Mouse (Mus musculus) heart, embryonic 11.5 days (tissue): ENCODE results near the gene Gm20708. TPM values are rescaled to one million over a fixed set of nuclear protein-coding genes. Genes with fewer than 3 reads are reported as not detected.

Source experiments
- ATAC-seq: fragments of 200-750 bp; cut with Nextera tagmentation; replicated peaks from 2 replicates; pipeline ENCODE4 v1.8.0; 2017; ENCODE audit warnings: moderate library complexity; ENCODE audit not compliant: insufficient number of reproducible peaks, low FRiP score, low TSS enrichment
- H3K27ac ChIP-seq: fragments of 300-500 bp; sonication (generic); 2 replicates; pipeline ENCODE4 v1.5.1; 2014; ENCODE audit warnings: mild to moderate bottlenecking, low read depth, low read length
- H3K27me3 ChIP-seq: fragments of 300-500 bp; sonication (generic); 2 replicates; pipeline ENCODE4 v1.6.1; 2014; ENCODE audit warnings: mild to moderate bottlenecking, low read length, mixed read lengths; ENCODE audit not compliant: control insufficient read depth, insufficient read depth
- H3K36me3 ChIP-seq: fragments of 300-500 bp; sonication (generic); 2 replicates; pipeline ENCODE4 v1.6.1; 2014; ENCODE audit warnings: mild to moderate bottlenecking, low read length, moderate library complexity, mixed read lengths; ENCODE audit not compliant: control insufficient read depth, insufficient read depth
- H3K4me1 ChIP-seq: fragments of 300-500 bp; sonication (generic); 2 replicates; pipeline ENCODE4 v1.6.1; 2014; ENCODE audit warnings: low read length; ENCODE audit not compliant: control insufficient read depth, insufficient read depth
- H3K4me2 ChIP-seq: fragments of 300-500 bp; sonication (generic); 2 replicates; pipeline ENCODE4 v1.6.1; 2014; ENCODE audit warnings: mild to moderate bottlenecking, moderate library complexity
- H3K4me3 ChIP-seq: fragments of 300-500 bp; sonication (generic); 2 replicates; pipeline ENCODE4 v1.5.1; 2014; ENCODE audit warnings: low read depth, low read length
- H3K9ac ChIP-seq: fragments of 300-500 bp; sonication (generic); 2 replicates; pipeline ENCODE4 v1.6.1; 2014; ENCODE audit warnings: mild to moderate bottlenecking, low read depth, low read length, moderate library complexity
- H3K9me3 ChIP-seq: fragments of 300-500 bp; sonication (generic); replicated peaks from 2 replicates; pipeline ENCODE4 v1.6.1; 2016; ENCODE audit warnings: low read length; ENCODE audit not compliant: control insufficient read depth
- WGBS: fragments of 180-500 bp; shearing (Covaris S2); extraction: QIAGEN DNeasy Blood & Tissue Kit; methylation state at CpG from one replicate; pipeline ENCODE4 v1.1.7; 2014; ENCODE audit not compliant: insufficient replicate concordance; 5-methylcytosine and 5-hydroxymethylcytosine counted together
- polyA plus RNA-seq: library from polyadenylated mRNA; unstranded; fragments of >200 nt; fragmentation: Nextera tagmentation; extraction: Ambion mirVana; gene quantifications from 2 replicates; pipeline ENCODE4 v1.2.1, GENCODE M21; 2014

The Gm20708 gene
- polyA plus RNA-seq, 1 experiment from 2014 or later: 0.62 TPM

DNA sequence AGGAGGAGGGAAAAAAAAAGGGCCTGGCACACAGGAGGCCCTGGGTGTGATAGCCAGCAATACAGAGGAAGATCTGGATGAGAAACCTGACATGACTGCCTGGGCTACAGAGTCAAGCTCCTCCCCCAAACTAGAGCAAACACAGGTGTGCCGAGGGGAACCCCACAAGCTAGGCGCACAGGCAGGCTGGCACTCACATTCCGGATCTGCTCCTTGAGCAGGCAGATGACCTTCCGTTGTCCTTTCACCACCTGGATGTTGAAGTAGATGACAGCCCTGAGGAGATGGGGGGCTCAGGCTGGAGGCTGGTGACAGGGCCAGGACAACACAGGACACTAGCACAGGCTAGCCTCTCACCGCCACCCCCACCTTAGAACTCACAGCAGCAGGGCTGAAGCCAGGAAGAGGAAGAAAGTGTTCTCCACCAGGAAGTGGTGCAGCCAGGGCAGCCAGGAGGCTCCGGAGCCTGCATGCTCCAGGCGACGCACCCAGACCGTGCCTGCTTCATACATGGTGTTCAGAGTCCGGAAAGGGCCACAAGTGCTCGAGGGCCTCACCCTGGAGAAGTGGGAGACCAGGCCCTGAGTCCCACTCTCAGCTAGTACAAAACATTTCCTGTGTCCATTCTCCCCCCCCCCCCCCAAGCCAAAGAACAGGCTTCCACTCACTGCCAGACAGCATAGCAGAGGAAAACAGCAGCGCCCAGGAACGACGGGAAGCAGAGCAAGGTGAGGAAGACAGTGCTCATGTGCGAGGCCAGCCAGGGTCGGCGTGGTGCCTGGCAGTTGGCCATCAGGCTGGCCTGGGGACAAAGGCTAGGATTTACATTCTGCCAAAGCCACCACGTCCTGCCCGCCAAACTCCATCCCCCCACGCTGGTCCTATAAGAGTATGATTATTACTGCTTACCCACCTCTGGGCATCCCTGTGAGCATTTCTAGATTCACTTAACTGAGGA, 40.5 kb upstream of the Gm20708 start:
- WGBS: 84% methylated on average over 20 of the region's 20 CpGs
- Histone ChIP-seq H3K4me1 (peaks cover 5% of the 10 kb centered on the region; the same call in 1 of the 2 replicates), H3K9me3 (no peaks in the 10 kb centered on the region), H3K36me3 (peaks cover 24% of the 10 kb centered on the region), H3K9ac (no peak overlapping the region), H3K27ac (no peak overlapping the region), H3K4me2 (no peak overlapping the region), H3K4me3 (no peak overlapping the region), H3K27me3 (no peaks in the 10 kb centered on the region)
- ATAC-seq: no peak

DNA sequence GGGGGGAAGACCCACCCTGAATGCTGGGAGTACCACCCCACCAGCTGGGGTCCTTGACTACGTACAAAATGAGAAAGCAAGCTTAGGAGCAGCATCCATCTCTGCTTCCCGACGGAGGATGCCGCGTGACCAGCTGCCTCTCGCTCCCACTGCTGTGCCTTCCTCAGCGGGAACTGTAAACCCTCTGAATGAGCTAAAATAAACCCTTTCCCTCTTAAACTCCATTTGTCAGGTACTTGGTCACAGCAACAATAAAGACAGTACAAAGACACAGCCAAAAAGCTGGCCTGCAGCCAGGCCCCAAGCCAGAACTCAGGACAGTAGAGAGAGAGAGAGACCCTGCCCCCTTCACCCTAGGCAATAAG, 39.8 kb upstream of the Gm20708 start:
- H3K4me1 ChIP-seq: peaks cover 5% of the 10 kb centered on the region; the same call in 1 of the 2 replicates
- no peak overlapping the region for H3K4me2 ChIP-seq
- 90% methylated on average over 7 of the region's 7 CpGs for WGBS
- H3K9ac ChIP-seq: no peak overlapping the region
- H3K27ac ChIP-seq: no peak overlapping the region
- no peaks in the 10 kb centered on the region for H3K27me3 ChIP-seq
- H3K36me3 ChIP-seq: peaks cover 23% of the 10 kb centered on the region
- H3K9me3 ChIP-seq: no peaks in the 10 kb centered on the region
- ATAC-seq: no peak
- H3K4me3 ChIP-seq: no peak overlapping the region

DNA sequence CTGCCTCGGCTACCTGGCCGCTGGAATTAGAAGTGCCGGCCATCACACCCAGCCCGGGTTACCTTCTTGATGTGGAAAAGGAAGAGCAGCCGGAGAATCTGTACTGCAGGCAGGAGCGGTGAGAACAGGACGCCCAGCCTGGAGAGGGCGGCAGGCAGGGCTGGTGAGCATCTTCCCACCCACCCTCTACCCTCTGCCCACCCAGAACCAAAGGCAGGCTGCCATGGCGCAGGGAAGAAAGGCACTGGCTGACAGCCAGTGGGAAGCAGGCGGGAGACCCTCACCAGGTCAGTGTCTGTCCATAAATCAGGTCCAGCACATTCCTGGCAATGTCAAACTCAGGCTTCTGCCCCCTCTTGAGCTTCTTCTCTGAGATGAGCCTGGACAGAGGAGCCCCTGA, 39.1 kb upstream of the Gm20708 start:
- H3K27ac ChIP-seq: no peak overlapping the region
- H3K27me3 ChIP-seq: no peaks in the 10 kb centered on the region
- no peak for ATAC-seq
- no peak overlapping the region for H3K4me3 ChIP-seq
- WGBS: 91% methylated on average over 10 of the region's 10 CpGs
- H3K9ac ChIP-seq: no peak overlapping the region
- H3K36me3 ChIP-seq: peaks cover 19% of the 10 kb centered on the region
- H3K9me3 ChIP-seq: no peaks in the 10 kb centered on the region
- H3K4me1 ChIP-seq: peaks cover 5% of the 10 kb centered on the region; the same call in 1 of the 2 replicates
- no peak overlapping the region for H3K4me2 ChIP-seq

DNA sequence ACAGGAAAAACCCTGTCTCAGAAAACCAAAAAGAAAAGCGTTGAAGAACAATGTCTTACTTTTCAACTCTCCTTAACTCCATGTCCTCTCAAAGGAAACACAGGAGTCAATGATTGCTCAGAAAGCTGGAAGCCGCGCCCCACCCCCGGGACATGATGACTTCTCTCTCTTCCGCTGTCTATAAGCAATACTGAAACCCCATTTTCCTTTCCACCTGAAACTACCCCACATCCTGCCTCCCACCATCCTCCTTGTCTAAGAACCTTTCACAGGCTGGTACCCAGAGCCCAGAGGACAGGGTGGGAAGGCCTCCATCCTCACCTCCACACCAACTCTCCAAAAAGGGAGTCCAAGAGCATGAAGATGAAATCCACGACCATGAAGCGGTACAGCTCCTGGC, 37.1 kb upstream of the Gm20708 start:
- H3K9me3 ChIP-seq: no peaks in the 10 kb centered on the region
- H3K36me3 ChIP-seq: peaks cover 25% of the 10 kb centered on the region
- WGBS: 91% methylated on average over 7 of the region's 7 CpGs
- H3K9ac ChIP-seq: no peak overlapping the region
- no peak overlapping the region for H3K4me3 ChIP-seq
- no peak overlapping the region for H3K27ac ChIP-seq
- no peaks in the 10 kb centered on the region for H3K4me1 ChIP-seq
- no peak overlapping the region for H3K4me2 ChIP-seq
- H3K27me3 ChIP-seq: no peaks in the 10 kb centered on the region
- no peak for ATAC-seq

DNA sequence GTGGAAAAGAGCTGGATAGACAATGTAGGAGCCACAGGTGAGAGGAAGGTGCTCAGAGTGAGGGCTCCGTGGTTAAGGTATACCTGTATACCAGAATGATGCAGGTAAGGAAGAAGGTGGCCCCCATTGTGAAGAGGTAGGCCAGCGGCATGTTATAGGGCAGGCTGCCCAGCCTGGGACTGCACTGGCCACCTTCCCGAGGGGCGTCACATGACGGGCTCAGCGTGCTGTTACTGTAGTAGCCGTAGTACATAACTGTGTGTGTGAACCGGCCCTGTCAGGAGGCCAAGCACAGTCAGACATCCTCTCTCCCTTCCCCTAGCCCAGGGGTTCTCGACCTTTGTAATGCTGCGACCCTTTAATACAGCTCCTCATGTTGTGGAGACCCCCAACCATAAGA, 34.5 kb upstream of the Gm20708 start:
- Histone ChIP-seq H3K4me3 (no peak overlapping the region), H3K9me3 (no peaks in the 10 kb centered on the region), H3K27ac (no peak overlapping the region), H3K4me2 (no peak overlapping the region), H3K9ac (no peak overlapping the region), H3K36me3 (peaks cover 25% of the 10 kb centered on the region), H3K27me3 (no peaks in the 10 kb centered on the region), H3K4me1 (peaks cover 14% of the 10 kb centered on the region)
- 91% methylated on average over 10 of the region's 10 CpGs for WGBS
- no peak for ATAC-seq

DNA sequence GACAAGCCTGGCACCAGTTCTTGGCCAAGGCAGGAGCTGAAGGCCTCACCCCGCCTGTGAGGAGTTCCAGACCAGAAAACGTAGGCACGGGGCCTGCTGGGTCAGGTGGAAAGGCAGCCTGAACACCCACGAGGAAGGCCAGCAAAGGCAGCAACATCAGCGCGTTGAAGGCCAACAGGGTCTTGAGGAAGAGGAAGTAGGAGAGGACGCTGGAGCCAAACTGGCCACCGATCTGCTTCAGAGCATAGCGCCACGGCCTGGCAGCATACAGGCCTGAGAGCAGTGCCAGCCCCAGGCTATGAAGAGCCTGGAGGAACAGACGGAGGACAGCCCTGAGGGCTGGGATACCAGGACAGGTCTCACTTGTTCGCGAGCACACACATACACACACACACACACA, 33.9 kb upstream of the Gm20708 start:
- H3K27ac ChIP-seq: no peak overlapping the region
- WGBS: 87% methylated on average over 13 of the region's 13 CpGs
- no peak for ATAC-seq
- H3K36me3 ChIP-seq: peaks cover 25% of the 10 kb centered on the region
- no peak overlapping the region for H3K9ac ChIP-seq
- no peak overlapping the region for H3K4me2 ChIP-seq
- H3K4me1 ChIP-seq: peaks cover 18% of the 10 kb centered on the region
- no peaks in the 10 kb centered on the region for H3K9me3 ChIP-seq
- H3K4me3 ChIP-seq: no peak overlapping the region
- no peaks in the 10 kb centered on the region for H3K27me3 ChIP-seq

DNA sequence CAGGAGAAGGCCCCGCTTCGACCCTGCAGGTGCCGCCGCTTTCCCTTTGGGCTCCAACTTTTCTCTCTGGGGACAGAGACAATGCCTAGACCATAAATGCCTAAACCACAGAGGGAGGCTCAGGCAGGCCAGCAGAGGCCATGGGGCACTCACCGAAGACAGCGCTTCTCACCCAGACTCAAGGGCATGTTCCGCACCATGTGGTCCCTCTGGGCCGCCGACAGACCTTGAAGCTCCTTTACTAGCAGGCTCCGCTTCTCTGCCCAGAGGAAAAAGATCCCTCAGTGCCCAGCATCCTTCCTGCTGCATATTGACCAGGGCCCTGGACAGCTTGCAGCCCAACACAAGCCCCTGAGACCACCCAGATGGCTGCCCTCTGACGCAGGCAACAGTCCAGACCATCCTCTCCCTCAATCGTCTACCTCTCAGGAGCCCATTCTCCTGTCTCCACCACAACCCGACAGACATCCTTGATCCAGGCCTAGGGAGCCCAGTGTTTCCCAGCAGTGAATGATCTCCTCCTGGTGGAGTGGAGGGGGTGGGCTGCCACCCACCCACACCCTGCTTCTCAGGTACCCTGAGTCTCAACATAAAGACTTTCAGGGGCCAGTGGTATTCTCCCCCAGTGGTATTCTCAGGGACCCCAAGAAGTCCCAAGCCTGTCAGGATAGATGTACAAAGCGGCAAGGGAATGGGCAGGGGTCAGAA, 33.2 kb upstream of the Gm20708 start:
- no peaks in the 10 kb centered on the region for H3K27me3 ChIP-seq
- peaks cover 22% of the 10 kb centered on the region for H3K36me3 ChIP-seq
- no peak overlapping the region for H3K27ac ChIP-seq
- no peak overlapping the region for H3K9ac ChIP-seq
- H3K4me1 ChIP-seq: peaks cover 25% of the 10 kb centered on the region
- 92% methylated on average over 14 of the region's 14 CpGs for WGBS
- no peaks in the 10 kb centered on the region for H3K9me3 ChIP-seq
- no peak overlapping the region for H3K4me3 ChIP-seq
- ATAC-seq: no peak
- H3K4me2 ChIP-seq: no peak overlapping the region

DNA sequence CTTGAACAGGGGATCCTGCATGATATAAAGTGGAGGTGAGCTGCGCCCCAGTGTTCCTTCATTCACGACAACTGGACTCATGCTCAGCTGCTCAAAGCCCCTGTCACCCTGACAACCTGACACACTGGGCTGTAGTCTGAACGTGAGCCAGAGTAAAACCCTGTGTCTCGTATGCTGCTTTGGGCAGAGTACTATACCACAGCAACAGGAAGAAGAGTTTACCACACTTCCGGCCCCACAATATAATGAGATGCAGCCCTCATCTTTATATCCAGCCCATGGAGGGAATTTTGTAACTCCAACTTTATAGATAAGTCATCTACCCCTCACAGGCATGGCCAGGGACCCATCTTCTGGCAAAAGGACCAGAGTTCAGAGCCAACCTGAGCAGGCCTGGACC, 32.4 kb upstream of the Gm20708 start:
- H3K4me1 ChIP-seq: peaks cover 34% of the 10 kb centered on the region
- no peak overlapping the region for H3K4me2 ChIP-seq
- no peak overlapping the region for H3K4me3 ChIP-seq
- 94% methylated on average over 5 of the region's 5 CpGs for WGBS
- H3K36me3 ChIP-seq: peaks cover 16% of the 10 kb centered on the region
- no peak for ATAC-seq
- no peaks in the 10 kb centered on the region for H3K9me3 ChIP-seq
- H3K9ac ChIP-seq: no peak overlapping the region
- H3K27ac ChIP-seq: no peak overlapping the region
- peaks cover 2% of the 10 kb centered on the region; the same call in 1 of the 2 replicates for H3K27me3 ChIP-seq
